Mouse (Mus musculus) heart, adult 2 months (tissue): Measurements from ENCODE around the gene Glce. TPM values are rescaled to one million over a fixed set of nuclear protein-coding genes. Genes with fewer than 3 reads are reported as not detected.

Experiments
- DNase-seq, 2 experiments: peaks; one replicate each; pipeline ENCODE4 v3.0.0; 2021
- H3K27ac ChIP-seq: fragments of 200-600 bp; 2 replicates; pipeline ENCODE4 v1.8.1; 2022
- H3K27me3 ChIP-seq: fragments of 200-500 bp; 2 replicates; pipeline ENCODE4 v1.6.1; 2012; ENCODE audit warnings: mild to moderate bottlenecking, low read length, inconsistent platforms, mixed read lengths; ENCODE audit not compliant: control insufficient read depth, insufficient read depth
- H3K36me3 ChIP-seq: fragments of 200-500 bp; 2 replicates; pipeline ENCODE4 v1.6.1; 2012; ENCODE audit warnings: low read length, inconsistent platforms; ENCODE audit not compliant: control insufficient read depth, insufficient read depth
- H3K4me1 ChIP-seq: fragments of 200-500 bp; 2 replicates; pipeline ENCODE4 v1.6.1; 2011; ENCODE audit warnings: low read length; ENCODE audit not compliant: control insufficient read depth, insufficient read depth
- H3K4me3 ChIP-seq: fragments of 200-600 bp; 2 replicates; pipeline ENCODE4 v1.8.1; 2022
- H3K79me2 ChIP-seq: fragments of 200-500 bp; replicated peaks from 2 replicates; pipeline ENCODE4 v1.6.1; 2012; ENCODE audit warnings: mild to moderate bottlenecking, inconsistent platforms, low read length, moderate library complexity, mixed read lengths; ENCODE audit not compliant: control insufficient read depth, insufficient read depth
- H3K9ac ChIP-seq: fragments of 200-500 bp; 2 replicates; pipeline ENCODE4 v1.6.1; 2012; ENCODE audit warnings: low read depth, mild to moderate bottlenecking, control low read depth, inconsistent platforms, low read length, mixed read lengths
- CTCF ChIP-seq: fragments of 200-600 bp; IDR thresholded peaks from 2 replicates; pipeline ENCODE4 v1.8.1; 2022; ENCODE audit warnings: antibody characterized with exemption, mild to moderate bottlenecking, moderate library complexity
- EP300 ChIP-seq: fragments of 200-500 bp; IDR thresholded peaks from 2 replicates; pipeline ENCODE4 v1.6.1; 2011; ENCODE audit warnings: low read depth, low read length, control low read depth; ENCODE audit not compliant: insufficient read depth
- POLR2A ChIP-seq: fragments of 200-500 bp; IDR thresholded peaks from 2 replicates; pipeline ENCODE4 v1.6.1; 2011; ENCODE audit warnings: mild to moderate bottlenecking, low read depth, low read length, control low read depth; ENCODE audit not compliant: insufficient read depth
- WGBS: fragments of 180-500 bp; shearing (Covaris S2); methylation state at CpG from one replicate; pipeline ENCODE4 v1.1.7; 2018; 5-methylcytosine and 5-hydroxymethylcytosine counted together
- intact Hi-C: fragments of 180-260 bp; cut with DNase I; formaldehyde crosslinking; loops from one replicate; pipeline ENCODE4 v1.15.1; 2025
- polyA plus RNA-seq: library from polyadenylated mRNA; depleted of rRNA; stranded (reverse); fragments of >200 nt; gene quantifications from 2 replicates; pipeline ENCODE4 v1.2.3, GENCODE M21; 2012
- total RNA-seq, 2 experiments: library from RNA; stranded (reverse); gene quantifications; 2 replicates each; pipeline ENCODE4 v1.2.3; 2021

Glce gene
- total and polyA plus RNA-seq, 3 experiments: 3.2 to 11.9 (median 11.7) TPM

GRCm38 (mm10) chr9:62160788-62161187 is 38.3 kb upstream of the Glce start:
- no peak overlapping the region for H3K4me3 ChIP-seq
- H3K4me1 ChIP-seq: peaks cover 2% of the 10 kb centered on the region; the same call in 1 of the 2 replicates
- no peak overlapping the region for H3K27ac ChIP-seq
- H3K9ac ChIP-seq: no peak overlapping the region
- intact Hi-C loops: no loop called here
- no peak for DNase-seq
- TF ChIP-seq CTCF: no peak
- TF ChIP-seq POLR2A: no peak
- TF ChIP-seq EP300: no peak
- no peaks in the 10 kb centered on the region for H3K27me3 ChIP-seq
- H3K79me2 ChIP-seq: no peaks in the 10 kb centered on the region
- H3K36me3 ChIP-seq: no peaks in the 10 kb centered on the region
- 60% methylated on average over 6 of the region's 6 CpGs for WGBS

GRCm38 (mm10) chr9:62158746-62159145 is 36.3 kb upstream of the Glce start:
- H3K36me3 ChIP-seq: no peaks in the 10 kb centered on the region
- TF ChIP-seq POLR2A: no peak
- TF ChIP-seq CTCF: no peak
- no peak for TF ChIP-seq EP300
- H3K4me3 ChIP-seq: no peak overlapping the region
- WGBS: 87% methylated on average over 4 of the region's 4 CpGs
- no peak for DNase-seq
- no peak overlapping the region for H3K27ac ChIP-seq
- H3K79me2 ChIP-seq: no peaks in the 10 kb centered on the region
- H3K4me1 ChIP-seq: peaks cover 2% of the 10 kb centered on the region; the same call in 1 of the 2 replicates
- no peak overlapping the region for H3K9ac ChIP-seq
- intact Hi-C loops: no loop called here
- H3K27me3 ChIP-seq: no peaks in the 10 kb centered on the region

- Histone ChIP-seq H3K27me3 (no peaks in the 10 kb centered on the region), H3K27ac (no peak overlapping the region), H3K79me2 (no peaks in the 10 kb centered on the region), H3K4me3 (no peak overlapping the region), H3K36me3 (no peaks in the 10 kb centered on the region), H3K4me1 (peaks cover 2% of the 10 kb centered on the region; the same call in 1 of the 2 replicates), H3K9ac (no peak overlapping the region)
- no peak for TF ChIP-seq CTCF
- no peak for TF ChIP-seq EP300
- TF ChIP-seq POLR2A: no peak
- 51% methylated on average over 4 of the region's 4 CpGs for WGBS
- intact Hi-C loops: no loop called here
- DNase-seq: no peak
These were observed 33.4 kb upstream of the Glce start for GRCm38 (mm10) chr9:62155821-62156220.

- Histone ChIP-seq H3K4me1 (peaks cover 2% of the 10 kb centered on the region; the same call in 1 of the 2 replicates), H3K9ac (no peak overlapping the region), H3K27me3 (no peaks in the 10 kb centered on the region), H3K4me3 (no peak overlapping the region), H3K36me3 (no peaks in the 10 kb centered on the region), H3K27ac (no peak overlapping the region), H3K79me2 (no peaks in the 10 kb centered on the region)
- 82% methylated on average over 6 of the region's 6 CpGs for WGBS
- intact Hi-C loops: no loop called here
- DNase-seq: no peak
- TF ChIP-seq POLR2A (no peak), EP300 (no peak)
These were observed 32.9 kb upstream of the Glce start for GRCm38 (mm10) chr9:62155400-62155799.

GRCm38 (mm10) chr9:62154956-62155355 is 32.5 kb upstream of the Glce start:
- 85% methylated on average over 7 of the region's 7 CpGs for WGBS
- Histone ChIP-seq H3K36me3 (no peaks in the 10 kb centered on the region), H3K4me1 (peaks cover 2% of the 10 kb centered on the region; the same call in 1 of the 2 replicates), H3K9ac (no peak overlapping the region), H3K27me3 (no peaks in the 10 kb centered on the region), H3K79me2 (no peaks in the 10 kb centered on the region), H3K27ac (no peak overlapping the region), H3K4me3 (no peak overlapping the region)
- no peak for TF ChIP-seq POLR2A
- intact Hi-C loops: no loop called here
- no peak for DNase-seq

- no peak for DNase-seq
- TF ChIP-seq CTCF (no peak), POLR2A (no peak), EP300 (no peak)
- intact Hi-C loops: no loop called here
These were observed 32.1 kb upstream of the Glce start for GRCm38 (mm10) chr9:62154551-62154950.

More at GRCm38 (mm10) chr9:62154551-62154950, 32.1 kb upstream of the Glce start:
- Histone ChIP-seq H3K36me3 (no peaks in the 10 kb centered on the region), H3K27me3 (no peaks in the 10 kb centered on the region), H3K27ac (no peak overlapping the region), H3K79me2 (no peaks in the 10 kb centered on the region), H3K4me3 (no peak overlapping the region), H3K9ac (no peak overlapping the region), H3K4me1 (peaks cover 2% of the 10 kb centered on the region; the same call in 1 of the 2 replicates)
- 45% methylated on average over 3 of the region's 3 CpGs for WGBS
